Mouse (Mus musculus) liver (tissue): Measurements from ENCODE around the gene Mrnip.
A peak's percentile ranks its signal among the peaks of the same experiment; 100 is the strongest.

Source experiments
- DNase-seq: peaks from one replicate; pipeline ENCODE4 v3.0.0-alpha.2; 2020; ENCODE audit warnings: mixed read lengths

The Mrnip gene

DNA sequence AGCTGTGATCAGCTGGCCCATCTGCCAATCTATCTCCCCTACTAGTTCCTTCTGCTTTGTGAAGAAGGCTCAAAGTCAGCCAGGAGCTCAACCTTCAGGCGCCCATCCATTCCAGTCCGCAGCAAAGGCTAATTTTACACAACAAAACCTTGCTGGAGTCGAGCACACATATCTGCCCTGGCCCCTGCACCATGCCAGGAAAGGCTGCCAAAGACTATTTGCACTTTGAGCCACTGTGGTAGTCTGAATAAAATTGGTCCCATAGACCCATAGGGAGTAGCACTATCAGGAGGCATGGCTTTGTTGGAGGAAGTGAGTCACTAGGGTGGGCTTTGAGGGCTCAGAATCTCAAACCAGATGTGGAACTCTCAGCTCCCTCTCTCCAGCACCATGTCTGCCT, 31.2 kb downstream of the Mrnip start:
- no peak for DNase-seq

DNA sequence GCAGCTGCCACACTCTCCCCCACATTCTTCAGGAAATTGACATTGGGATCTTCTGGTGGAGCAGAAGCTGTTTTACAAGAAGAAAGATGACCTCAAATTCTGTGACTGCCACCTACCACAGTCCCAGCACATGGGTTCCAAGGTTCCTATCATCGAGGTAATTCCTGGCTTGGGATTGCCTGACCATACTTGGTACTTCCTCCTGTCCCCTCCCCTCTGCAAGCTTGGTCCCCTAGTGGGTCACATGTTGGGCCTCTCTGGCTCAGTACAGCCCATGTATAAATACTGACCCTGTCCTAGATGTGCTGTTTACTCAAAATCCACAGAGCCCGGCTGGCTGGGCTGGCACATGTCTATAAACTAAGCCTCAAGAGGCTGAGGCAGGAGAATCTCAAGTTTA, 31.8 kb downstream of the Mrnip start:
- DNase-seq: no peak

DNA sequence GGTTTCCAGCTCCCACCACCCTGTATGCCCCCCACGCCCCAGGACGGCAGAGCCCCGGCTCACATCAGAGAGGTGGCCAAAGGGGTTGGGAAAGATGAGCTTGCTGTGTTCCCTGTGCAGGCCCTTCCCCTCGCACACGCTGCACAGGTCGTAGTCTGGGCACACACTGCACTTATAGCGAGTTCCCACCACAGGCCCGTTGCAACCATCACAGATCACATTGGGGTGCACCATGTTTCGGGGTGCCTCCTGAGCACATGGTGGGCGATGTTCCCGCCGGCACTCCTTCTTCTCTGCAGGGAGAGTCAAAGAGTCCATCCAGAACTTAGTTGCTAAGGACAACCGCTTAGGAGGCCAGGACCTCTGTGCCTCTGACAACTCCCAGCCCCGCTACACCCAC, 33.1 kb downstream of the Mrnip start:
- DNase-seq: no peak

DNA sequence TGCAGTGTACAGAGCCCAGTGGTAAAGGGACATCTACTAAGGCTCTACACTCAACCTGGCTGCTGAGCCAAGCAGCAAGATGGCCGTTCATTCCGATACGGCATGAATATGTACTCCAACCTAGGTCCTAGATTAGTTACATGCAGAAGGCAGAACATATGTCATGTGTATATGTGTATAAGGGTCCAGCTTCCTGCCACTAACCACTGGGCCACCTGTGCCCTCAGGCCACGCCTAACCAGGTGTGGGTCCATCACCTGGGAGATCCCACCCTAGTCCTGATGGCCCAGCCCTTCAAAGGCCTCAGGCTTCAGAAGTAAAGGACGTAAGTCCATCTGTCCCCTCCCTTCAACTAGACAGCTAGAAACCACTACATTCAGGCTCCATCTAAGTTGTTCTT, 33.8 kb downstream of the Mrnip start:
- DNase-seq: no peak

DNA sequence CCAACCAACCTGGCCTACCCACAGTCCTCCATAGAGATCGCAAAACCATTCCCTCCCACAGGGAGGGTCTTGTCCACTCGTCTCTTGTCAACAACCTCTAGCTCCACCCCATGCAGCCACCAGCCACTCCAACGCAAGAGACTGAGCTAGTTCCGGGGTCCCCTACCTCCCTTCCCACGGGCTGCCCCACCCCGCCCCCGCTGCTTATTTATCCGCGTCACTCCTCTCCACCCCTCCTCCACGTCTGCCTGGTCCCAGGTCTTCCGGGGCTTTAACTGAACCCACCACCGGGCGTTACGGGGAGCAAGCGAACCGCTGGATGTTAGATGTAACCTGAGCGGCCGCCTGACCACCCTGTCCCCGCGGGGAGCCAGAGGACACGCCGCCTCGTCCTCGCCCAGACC, 35.9 kb downstream of the Mrnip start:
- DNase-seq: peak; percentile 95

DNA sequence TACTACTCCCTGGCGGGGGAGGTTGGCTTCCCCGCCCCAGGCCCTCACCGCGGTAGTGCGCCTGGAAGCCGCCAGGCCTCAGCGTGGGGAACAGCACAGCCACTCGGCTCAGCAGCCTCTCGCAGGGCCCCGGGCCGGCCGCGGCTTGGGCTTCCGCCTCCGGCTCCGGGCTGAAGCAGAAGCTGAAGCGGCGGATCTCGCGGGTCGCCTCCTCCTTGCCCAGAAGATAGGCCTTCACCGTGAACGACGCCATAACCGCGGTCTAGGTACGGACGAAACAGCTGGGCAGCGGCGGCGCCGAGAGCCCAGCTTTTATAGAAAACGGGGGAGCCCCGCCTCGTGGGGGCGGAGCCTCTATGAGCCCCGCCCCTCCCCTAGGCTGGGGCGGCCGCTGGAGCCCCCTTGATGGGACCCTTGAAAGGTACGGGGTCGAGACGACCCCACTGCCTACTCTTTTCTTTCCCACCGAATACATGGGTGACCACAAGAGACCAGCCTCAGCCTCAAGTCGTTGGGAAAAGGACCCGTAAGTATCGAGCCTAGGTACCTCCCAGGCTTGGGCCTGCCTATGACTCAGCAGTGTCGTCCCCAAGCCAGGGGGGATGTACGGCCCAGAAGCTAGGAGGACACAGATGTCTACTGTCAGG, 36.4 kb downstream of the Mrnip start, which contains the start of the genes Sqstm1 and Mgat4b:
Sqstm1 (minus strand) TSS at position 323 of the 647 bp plus-strand sequence.
Mgat4b (plus strand) TSS at position 386 of the 647 bp plus-strand sequence.
- peak; percentile 85 for DNase-seq

DNA sequence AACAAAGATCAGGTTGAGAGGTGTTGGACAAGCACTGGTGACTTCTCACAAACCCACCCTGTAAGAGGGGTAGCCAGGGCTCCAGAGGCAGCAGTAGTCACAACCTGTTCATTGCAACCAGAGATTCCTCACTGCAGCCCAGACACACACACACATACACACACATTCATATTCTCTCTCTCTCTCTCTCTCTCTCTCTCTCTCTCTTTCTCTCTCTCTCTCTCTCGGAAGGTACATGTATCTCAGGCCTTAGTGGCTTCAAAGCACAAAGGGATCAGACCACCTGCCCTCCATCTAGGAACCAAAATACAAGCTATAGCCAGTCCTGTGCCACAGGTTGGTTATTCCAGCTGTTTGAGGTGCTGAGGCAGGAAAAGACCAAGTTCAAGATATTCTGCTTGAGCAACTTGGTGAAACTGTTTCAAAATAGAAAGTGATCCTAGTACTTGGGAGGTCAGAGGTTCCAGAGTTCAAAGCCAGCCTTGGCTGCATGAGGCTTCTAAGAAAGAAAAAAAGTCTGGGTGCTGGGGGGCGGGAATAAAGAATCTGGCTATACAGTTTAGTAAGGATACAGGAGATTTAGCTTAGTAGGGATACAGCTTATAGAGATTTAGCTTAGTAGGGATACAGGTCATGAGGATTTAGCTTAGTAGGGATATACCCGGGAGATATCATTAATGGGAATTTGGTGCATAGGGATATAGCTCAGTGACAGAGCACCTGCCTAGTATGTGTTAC, 37.2 kb downstream of the Mrnip start:
- DNase-seq: no peak

DNA sequence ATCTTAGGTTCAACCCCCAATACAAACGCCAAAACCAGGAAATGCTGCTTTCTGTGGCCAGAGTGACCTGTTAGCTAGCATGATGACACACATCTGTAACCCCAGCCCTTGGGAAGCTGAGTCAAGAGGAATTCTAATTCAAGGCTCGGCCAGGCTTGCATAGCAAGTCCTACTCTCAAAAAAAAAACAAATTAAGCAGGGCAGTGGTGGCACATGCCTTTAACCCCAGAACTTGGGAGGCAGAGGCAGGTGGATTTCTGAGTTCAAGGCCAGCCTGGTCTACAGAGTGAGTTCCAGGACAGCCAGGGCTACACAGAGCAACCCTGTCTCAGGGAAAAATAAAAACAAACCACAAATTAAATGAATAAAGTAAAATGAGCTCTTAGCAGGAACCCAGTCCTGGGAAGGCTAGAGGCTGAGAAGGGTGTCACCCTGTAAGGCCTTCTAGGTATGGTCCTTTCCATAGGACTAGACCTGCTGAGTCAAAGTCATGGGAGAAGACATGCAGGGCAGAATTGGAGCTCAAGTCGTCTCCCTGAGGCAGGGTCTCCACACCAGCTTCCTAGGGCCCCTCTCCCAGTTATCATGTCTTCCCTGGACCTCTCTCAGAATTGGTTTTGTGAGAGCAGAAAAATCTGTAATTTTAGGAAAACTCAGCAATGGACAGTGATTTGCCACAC, 38.0 kb downstream of the Mrnip start:
- DNase-seq: no peak

DNA sequence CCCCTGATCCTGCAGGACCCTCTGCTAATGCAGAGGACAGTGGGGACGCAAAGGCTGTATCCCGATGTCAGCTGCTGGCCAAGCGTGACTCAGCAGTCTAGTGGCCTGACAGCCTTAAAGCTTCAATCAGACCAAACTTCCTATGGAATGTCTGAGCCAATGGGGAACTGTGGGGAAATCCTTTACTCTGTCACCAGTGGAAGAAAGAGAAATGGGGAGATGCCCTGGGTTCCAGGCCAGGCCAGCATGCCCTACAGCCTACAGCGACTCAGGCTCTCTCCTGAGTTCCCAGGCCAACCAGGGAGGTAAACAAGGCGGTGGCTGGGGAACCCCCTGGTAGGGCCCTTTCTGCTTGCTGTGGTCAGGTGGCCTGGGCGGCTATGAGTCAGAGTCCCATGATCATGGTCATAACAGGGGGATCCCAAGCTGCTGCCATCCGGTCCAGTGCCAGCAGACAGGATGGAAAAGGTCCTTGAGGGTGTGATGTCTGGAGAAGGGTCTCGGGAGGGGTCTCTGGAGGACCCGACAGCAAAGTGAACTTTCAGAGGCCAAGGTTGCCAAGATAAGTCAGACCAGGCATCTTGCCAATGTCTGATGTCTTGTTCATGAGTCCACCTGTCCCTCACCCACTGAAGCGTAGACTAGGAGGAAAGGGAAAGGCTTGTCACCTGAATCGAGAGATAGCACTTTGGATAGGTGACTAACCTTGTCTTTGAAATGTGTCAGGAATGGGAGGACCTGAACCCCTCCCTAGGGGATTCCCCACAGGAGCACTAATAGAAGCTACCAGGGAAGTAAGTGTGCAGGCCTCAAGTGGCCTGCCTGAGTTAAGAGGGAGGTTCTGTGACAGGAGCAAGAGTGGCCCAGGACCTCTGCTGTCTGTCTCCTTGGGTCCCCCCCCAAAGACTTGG, 38.9 kb downstream of the Mrnip start:
- DNase-seq: peak; percentile 55

DNA sequence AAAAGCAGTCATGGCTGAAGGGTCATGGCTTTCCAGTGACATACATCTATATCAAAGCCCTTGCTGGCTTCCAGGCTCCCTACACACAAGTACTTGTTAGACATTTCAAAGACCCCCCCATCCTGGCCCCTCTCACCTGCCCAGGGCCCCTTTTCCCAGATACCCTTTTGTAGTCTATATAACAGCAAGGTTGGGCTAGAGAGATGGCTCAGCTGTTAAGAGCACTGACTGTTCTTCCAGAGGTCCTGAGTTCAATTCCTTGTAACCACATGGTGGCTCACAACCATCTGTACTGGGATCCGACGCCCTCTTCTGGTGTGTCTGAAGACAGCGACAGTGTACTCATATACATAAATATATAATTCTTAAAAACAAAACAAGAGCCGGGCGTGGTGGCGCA, 40.4 kb downstream of the Mrnip start:
- no peak for DNase-seq

DNA sequence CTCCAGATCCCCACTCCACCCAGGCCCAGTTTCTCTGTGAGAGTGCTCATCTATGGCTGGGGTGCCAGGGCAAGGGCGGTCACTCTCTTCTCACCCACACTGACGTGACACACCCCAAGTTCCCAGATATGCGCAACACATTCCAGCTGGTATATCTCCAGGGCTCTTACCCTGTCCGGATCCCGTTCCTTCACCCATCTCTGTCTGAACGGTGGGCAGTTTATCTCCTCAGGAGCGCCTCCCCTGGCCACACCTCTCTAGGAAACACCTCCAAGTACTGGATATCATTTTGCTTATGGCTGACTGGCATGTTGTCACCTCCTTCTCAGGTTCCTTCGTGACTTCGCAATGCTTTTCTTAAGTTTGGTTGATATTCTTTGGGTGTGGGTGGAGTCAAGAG, 41.4 kb downstream of the Mrnip start:
- peak; percentile 51 for DNase-seq

DNA sequence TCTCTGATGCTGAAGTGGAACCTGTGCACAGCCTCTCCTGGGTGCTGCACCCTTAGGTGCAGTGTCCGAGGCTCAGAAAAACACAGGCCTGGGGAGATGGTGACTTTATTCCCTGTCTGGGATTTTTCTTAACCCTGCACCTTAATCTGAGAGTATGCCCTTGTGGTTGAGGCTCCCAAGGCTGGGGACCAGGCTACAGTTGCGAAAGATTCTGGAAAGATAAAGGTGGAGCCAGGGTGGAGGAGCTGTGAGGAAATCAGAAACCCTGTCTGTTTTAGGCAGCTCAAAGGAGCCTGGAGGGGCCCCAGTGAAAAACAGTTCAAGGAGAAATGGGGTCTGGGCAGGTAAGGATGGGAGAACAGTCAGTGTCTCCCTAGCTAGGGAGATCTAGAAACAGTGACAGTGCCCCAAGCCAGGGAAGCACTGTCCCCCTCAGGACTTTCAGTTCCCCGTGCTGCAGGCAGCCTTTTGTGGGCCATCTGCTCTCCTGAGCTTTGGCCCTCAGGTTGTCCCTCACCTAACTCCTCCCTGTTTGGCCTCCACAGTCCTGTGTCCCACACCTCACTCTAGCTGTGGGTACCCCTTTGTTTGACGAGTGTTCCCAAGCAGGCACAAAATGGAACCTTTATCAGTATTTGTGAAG, 42.6 kb downstream of the Mrnip start:
- DNase-seq: no peak

DNA sequence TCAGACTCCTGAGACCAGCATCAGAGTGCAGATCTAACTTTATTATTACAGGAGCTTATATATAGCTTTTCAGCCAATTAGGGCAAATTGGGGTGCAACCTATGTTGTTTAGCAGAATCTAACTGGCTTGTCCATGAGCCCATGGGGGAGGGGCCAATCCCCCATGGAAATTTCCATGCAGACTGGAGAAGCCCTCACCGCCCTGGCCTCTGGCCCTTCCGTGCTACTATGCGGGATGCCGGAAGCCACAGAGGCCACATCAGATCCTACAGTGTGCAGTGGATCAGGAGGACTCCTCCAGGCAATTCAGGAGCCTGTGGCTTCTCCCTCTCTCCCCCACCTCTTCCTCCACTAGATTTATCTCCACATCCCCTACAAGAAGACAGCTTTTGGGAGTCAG, 43.6 kb downstream of the Mrnip start:
- DNase-seq: no peak

DNA sequence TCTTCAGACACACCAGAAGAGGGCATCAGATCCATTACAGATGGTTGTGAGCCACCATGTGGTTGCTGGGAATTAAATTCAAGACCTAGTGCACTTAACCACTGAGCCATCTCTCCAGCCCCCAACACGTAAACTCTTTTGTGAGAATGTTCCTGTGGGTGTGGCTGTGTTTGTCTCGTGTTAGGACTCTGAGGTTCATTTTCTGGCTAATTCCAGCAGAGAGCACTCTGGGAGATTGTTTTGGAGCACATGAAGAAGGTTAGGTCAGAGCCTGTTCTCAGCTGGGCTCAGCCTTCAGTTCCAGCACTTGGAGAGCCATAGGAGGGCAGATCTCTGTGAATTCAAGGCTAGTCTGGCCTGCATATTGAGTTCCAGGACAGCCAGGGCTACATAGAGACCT, 45.6 kb downstream of the Mrnip start:
- DNase-seq: no peak

DNA sequence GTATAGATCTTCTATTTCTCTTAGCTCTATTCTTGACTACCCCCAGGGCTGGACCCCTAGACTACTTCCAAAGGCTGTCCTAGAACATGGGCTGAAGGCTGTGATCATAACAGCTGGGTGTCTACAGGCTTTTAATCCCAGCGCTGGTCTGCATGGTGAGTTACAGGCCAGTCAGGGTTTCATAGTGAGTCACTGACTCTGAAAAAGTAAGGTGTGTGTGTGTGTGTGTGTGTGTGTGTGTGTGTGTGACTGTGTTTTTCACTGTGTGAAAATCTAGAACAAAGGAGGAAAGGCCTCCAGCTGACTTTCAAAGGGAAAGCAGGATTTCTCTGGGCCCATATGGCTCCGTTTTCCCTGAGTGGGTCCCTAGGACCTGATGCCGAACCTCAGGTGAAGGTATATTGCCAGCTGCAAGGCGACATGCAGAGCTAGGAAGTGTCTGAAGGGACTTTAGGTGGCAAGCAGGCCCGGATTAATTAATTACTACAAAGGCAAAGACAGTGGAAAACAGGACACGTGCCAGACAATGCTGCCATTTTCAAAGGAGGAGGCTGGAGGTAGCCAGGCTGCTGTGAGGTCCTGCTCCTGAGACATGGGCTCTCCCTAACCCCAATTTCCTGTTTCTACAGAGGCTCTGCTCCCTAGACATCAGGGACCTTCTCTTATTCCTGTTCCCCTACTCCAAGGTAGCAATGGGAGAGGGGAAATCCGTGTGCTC, 48.5 kb downstream of the Mrnip start:
- no peak for DNase-seq

DNA sequence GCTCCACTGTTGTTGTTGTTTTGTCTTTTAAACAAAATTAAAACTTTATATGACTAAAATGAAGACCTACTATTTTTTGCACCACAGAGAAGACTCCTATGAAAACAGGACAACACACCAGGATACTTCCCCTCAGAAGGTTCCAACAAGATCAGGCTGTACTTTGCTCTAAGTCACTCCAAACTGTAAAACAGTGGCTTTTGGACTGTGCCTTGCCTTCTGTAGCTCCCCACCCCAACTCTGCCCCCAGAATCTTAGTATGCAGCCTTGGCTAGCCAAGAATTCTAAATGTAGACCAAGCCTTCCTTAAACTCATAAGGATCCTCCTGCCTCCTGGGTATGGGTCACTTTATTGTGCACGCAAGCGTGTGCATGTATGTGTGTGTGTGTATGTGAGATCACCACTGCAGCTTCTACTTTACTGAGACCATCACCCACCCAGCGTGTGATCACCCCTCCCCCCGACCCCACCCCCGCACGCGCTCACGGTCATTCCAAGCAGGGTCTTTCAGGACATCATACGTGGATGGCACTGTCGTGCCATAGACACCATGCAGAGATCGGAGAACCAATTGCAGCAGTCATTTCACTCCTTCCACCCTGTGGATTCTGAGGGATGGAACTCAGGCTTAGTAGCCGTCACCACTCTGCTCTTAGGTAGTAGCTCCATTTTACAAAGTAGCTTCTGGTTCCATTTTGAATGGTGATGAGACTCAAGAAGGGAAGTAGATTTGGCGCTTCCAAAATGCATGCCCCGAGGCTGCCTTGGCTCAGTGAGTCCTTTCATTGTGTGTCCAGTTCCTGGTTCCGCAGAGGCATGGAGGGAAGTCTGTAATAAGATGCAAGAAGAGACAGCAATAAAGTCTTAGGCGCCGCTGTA, 49.8 kb downstream of the Mrnip start:
- DNase-seq: peak; percentile 29

DNA sequence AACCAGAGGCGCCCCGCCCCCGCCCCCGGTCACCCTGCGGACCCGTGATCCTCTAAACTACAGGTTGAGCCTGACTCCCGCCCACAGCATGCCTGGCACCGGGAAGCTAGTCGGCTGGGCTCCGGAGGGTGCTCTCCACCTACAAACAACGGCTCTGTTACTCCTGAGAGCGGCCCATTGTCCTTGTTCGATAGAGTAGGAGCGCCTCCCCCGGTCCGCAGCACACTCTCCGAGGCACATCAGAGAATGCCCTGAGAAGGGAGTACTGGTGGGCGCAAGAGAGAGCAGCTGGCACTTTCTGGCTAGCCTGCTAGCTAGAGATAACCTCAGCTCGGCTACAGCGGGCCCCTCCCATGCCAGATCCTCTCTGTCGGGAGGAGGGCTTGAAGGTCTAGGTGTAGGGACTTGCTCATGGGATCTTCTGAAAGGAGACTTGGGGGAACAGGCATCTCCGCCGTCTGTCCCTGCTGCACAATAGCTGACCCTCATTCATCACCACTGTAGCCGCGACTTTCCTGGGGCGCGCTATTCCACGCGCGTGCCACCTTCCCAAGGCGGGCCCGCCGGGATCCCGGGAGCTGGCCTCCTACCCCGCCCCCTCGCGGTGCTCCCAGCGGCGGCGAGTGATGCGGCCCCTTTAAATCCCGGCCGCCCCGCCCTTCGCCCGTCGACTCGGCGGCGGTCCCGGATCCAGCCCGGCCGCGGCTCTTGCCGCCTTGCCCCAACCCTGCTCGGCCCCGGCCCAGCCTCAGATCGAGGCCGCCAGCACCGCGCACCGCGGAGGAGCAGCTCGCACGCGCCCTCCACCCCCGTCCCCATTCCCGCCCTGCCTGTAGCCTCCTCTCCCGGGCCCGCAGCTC, 50.7 kb downstream of the Mrnip start:
- peak; percentile 94 for DNase-seq

DNA sequence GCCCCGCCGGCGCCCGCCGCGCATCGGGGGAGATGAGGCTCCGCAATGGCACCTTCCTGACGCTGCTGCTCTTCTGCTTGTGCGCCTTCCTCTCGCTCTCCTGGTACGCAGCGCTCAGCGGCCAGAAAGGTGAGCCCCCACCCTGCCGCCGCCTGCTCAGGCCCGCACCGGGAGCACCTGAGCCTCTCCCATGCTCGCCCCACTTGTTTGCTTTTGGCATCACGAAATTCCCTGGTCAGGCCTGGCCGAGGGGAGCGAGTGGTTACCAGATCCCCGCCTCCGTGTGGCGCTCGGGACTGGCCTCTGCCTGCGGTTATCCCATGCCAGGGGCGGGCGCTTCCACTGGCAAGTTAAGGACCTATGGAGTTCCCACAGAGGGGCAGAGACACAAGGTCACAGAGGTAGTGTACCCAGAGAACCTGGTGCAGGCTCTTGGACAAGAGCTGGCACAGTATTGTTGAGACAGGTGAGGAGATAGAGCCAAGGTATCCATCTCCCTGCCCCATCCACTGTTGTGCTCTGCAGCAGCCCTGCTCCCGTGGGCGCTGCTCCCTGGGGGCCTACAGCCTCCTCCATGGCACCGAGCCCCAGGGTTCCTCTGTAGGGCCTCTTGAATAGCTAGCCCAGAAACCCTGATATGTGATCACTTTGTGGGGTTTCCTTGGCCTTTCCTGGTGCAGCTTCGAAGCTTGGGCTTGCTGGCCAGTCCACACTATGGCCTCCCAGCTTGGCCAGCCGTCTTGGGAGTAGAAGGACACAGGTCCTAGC, 51.6 kb downstream of the Mrnip start:
- peak; percentile 66 for DNase-seq

DNA sequence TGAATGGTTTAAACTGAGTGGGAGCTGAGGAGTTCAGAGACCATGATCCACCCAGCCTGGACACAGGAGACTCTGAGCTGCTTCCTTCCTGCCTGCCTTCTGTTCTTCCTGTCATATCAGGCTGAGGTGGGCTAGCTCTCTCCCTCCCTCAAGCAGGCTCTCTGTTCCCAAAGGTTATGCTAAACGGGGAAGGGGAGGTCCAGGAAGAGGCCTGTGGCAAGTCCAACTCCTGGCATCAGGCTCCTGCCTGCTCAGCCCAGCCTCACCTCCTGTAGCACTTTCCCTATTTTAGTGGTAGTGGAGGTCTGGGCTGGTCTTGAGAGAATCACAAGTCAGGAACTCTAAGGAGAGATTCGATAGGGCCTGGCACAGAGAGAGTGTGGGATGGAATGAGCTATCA, 52.2 kb downstream of the Mrnip start:
- DNase-seq: no peak
